Mouse (Mus musculus) lung, adult 18-20 months (tissue): ENCODE measurements around the gene Skap1.

ENCODE experiments used
- DNase-seq, 2 experiments: peaks; one replicate each; pipeline ENCODE4 v3.0.0; 2022; ENCODE audit warnings: mixed read lengths in 2 of 2

The Skap1 gene

GRCm38 (mm10) chr11:96463986-96464715 is at the start of gene Skap1:
Gene Skap1, plus strand, starts transcription at chr11:96464593.
- DNase-seq, result no peak

DNA sequence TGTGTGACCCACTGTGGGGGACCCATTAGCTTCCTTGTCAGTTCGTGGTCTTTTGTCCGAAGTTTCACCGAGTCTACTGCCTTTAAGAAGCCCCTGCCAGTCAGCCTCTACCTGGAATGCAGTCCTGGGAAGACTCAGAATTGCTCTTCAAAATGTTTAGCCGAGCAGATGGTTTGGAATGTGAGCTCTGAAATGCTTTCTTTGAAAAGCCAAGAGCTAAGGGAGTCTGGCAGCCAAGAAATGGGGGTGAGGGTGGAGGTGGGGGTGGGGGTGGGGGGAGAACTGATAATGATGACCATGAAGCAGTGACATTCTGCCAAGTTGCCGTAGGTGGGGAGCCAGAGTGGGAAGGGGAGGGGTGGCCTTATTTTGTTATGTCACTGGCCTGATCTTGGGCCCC is 43.3 kb upstream of the Skap1 start:
- no peak for DNase-seq

- no peak for DNase-seq
Measured at GRCm38 (mm10) chr11:96421517-96422265, 42.7 kb upstream of the Skap1 start.

GRCm38 (mm10) chr11:96425193-96425592 is 39.2 kb upstream of the Skap1 start:
- no peak for DNase-seq

DNA sequence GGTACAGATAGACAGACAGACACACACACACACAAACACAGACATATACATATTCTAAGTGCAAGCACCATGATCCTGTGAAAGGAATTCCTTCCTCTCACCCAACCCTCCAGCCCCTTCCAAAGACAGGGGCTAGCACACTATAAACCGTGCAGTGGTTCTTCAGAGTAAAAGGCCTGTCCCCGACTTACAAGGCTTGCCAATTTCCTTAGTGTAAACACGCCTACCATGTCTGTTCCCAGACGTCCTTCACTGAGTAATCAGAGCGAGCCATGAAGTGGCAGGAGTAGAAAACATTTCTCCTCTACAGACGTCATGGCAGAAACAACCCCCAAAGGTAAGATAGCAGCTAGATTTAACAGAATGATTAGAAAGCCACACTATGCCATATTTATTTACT is 38.2 kb upstream of the Skap1 start:
- DNase-seq, result peak in 1 of 2 experiments; percentile 17

DNA sequence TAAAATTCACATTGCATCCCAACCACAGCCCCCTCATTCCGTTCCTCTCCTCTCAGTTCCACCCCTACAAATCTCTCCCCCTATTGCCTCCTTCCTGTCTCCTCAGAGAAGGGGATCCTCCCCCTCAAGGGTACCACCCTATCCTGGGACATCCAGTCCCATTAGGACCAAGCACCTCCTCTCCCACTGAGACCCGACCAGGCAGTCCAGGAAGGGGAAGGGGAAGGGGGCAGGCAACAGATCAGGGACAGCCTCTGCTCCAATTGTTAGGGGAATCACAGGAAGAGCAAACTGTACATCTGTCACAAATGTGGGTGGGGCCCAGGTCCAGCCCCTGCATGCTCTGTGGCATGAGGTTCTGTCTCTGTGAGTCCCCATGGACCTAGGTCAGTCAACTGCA is 37.6 kb upstream of the Skap1 start:
- peak in 1 of 2 experiments; percentile 30 for DNase-seq

GRCm38 (mm10) chr11:96429062-96429461 is 35.3 kb upstream of the Skap1 start:
- DNase-seq, result no peak

- no peak for DNase-seq
Measured at GRCm38 (mm10) chr11:96429891-96430290, 34.5 kb upstream of the Skap1 start.

DNA sequence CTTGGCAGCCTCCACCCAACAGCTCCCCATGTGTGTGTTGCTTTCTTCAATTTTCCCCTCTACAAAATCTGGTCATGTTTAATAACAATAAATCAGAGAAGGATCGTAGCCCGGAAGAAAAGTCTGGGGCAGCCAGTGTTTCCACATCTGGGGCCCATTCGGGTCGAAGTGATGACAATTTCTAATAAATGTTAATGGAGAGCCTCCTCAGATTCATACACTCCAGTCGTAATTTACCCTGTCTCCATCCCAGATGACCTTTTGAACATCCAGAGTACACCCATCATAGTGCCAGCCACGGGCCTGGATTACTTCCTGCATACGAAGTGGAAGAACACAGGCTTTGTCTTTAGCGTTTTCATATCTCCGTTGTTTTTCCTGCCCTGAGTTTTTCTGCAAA is 32.5 kb upstream of the Skap1 start:
- DNase-seq, result no peak

DNA sequence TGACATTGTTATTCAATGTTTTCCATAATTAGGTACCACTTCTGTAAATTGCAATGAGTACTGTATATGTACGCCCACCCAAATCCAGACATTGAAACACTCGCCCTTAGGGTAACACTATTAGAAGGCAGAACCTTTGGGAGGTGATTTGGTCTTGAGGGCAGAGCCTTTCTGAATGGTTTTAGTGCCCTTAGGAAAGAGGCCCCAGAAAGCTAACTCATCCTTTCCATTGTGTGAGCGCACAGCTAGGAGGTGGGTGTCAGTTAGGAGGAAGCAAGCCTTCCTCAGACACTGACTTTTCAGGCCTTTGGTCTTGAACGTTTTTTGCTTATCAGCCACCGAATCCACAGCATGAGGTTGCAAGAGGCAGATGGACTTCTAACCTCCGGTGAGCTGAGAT is 29.5 kb upstream of the Skap1 start:
- no peak for DNase-seq

GRCm38 (mm10) chr11:96436525-96436924 is 27.9 kb upstream of the Skap1 start:
- peak in 1 of 2 experiments; percentile 26 for DNase-seq

- peak; percentile 45 to 57 for DNase-seq
Measured at GRCm38 (mm10) chr11:96438787-96439186, 25.6 kb upstream of the Skap1 start.

DNA sequence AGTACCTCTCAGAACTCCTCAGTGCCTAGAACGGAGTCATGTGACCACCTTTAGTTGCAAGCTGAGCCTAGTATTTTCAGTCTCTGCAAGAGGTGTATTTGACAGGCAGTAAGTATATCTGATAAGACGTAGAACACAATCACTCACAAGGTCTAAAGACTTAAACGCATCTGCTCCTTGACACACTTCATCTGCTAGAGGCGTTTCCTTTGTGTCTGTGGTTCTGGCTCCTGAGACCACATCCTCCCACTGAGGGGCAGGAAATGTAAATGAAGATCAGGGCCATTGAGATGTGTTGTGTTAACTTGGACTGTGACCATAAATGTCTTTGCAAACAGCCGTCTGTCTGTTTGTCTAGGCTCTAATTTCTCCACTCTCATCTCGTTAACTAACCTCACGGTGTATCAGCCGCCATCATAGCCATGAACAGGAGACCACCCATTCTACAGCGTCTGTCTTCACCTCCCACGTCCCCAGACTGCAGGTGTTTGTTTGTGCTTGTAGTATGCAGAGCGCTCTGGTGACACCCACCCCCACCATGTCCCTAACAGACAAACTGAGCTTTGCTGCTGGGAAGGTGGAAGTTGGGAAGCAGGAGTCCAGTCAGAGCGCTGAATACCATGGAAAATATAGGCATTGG is 22.7 kb upstream of the Skap1 start:
- DNase-seq, result no peak

- no peak for DNase-seq
Measured at GRCm38 (mm10) chr11:96442468-96442867, 21.9 kb upstream of the Skap1 start.

GRCm38 (mm10) chr11:96447931-96448330 is 16.5 kb upstream of the Skap1 start:
- no peak for DNase-seq

DNA sequence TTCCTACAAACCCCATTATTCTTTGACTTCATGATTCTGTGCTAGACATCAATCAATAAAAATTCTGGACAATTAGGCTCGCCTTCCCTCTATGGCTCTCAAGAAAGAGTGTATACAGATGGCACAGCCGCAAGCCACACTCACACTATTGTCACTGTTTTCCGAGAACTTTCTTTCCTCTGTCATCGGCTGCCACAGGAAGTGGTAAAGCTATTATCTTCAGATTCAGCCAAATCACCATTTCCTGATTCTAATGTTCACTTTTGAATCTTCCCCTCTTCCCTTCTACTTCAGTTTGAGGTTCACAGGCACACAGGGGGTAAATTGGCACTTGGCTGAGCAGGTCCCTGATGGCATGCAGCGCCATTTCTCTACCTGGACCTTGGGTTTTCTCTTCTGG is 9.3 kb upstream of the Skap1 start:
- no peak for DNase-seq

DNA sequence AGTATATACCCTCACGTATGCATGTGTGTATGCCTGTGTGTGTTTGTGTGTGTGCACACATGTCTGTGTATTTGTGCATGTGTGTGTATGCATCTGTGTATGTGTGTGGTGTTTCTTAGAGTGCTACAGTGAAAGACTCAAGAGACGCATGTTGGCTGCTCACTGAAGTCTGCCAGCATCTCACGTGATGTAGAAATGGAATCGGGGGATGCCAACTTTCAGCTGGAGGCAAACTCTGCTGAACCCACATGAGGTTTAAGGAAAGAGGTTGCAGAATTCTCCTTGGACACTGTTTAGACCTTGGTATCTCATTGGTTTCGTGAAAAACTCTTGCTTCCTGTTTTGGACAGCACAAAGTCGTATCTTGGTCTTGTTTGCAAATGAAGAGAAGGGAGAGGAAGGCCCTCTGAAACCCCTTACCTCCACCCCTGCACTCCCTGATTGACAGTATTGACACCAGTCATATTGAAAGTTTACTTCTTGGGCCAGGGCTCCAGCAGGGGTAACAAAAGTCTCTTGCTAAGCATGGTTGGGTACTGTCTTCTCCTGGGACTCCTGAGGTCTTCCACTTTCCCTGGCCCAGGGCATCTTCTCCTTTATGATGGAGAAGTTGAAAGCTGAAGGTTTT is 8.6 kb upstream of the Skap1 start:
- no peak for DNase-seq

DNA sequence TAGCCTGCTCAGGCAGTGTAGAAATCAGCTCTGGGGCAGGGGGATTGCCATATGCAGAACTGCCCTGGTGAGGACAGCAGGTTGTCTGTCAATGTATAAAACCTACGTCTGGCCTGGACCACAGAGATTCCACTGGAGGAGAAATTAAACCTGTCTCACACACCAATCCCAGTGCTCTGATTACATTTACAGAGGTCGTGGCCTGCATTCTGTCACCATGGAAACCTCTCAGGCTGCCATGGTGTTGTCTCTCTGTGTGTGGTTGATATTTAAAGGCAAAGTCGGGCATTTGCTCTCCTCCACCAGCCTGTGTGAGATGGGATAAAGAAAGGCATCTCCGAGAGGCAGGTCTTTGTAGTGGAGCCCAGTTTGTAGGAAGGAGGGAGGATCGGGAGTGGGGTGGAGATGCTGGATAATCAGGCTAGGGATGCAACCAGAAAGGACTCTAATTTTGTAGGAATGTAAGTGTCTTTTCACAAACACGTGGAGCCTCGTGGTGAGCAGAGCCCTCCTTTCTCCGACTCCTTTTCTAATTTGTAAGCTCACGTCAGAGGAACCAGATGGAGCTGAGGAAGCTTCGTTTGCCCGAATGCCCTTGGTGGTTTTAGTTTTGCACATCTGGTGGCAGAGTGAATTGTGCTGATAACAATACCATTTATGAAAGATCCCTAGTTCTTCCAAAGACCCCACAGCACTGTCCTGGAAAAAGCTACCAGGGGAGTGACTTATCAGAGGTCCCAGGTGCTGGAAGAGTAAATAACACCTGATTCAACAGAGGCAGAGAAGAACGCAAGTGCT is 7.7 kb upstream of the Skap1 start:
- no peak for DNase-seq

DNA sequence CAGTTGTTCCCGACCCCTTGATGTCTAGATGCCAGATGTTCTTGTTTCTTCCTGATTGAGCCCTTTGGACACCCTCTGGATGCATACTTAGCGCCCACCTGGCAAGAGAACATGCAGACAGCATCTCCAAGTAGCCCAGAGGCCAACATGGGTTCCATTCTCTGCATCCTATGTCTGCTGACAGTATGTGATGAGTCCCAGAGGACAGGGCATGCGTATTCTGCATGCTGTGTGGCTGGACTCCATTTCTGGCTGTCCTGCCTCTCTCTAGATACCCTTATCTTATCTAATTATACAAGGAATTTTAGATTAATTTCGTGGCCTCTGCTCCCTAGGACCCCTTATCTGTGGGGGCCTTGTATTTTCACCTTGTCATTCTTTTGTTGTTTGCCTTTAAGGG is 2.6 kb upstream of the Skap1 start:
- no peak for DNase-seq

DNA sequence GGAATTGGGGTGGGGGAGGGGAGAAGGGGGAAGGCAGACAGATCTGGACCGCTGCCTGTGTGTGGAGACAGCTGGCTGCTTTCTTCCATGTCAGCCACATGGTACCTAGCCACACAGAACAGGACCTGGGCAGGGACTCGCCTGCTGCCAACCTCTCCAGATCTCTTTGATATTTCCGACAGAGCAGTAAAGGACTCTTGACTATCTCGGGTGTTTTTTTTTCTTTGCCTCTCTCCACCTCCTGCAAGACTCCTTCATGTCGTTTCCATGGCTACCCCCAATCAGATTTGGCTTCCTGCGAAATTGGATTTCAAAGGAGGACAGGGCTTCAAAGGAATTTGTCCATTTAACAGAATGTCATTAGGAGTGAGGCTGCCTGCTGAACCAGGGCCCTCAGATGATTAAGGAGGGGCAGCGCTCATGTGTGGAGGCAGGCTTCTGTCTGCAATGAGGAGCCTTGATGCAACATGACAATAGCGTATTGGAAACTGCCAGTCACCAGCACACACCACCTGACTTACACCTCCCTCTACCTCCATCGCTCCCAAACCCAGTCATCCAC is 2.1 kb upstream of the Skap1 start:
- no peak for DNase-seq

GRCm38 (mm10) chr11:96464716-96465060 is 295 bp downstream of the Skap1 start:
- no peak for DNase-seq

- no peak for DNase-seq
Measured at GRCm38 (mm10) chr11:96465426-96466056, 1.1 kb downstream of the Skap1 start.
